ENCODE assay signal across 18 mouse cellular contexts in genomic region chr4:13286276-13286910, GRCm38 (mm10).
DNase-seq lines count a peak whose midpoint lies in the region; ATAC-seq lines count a peak whose summit lies in the region.
"Had no signal": no experiment of that assay in that cellular context is flagged by ENCODE, and none has a peak within 500 bp of the region (broad histone marks: within the 10 kb centered on the region; RNA-seq: fewer than 3 reads in every experiment).

No protein-coding gene starts in this region.

- ATAC-seq in forebrain, embryonic 15.5 days (replicated peaks) = peak; percentile 75
- no peak for ATAC-seq in forebrain, embryonic 11.5 days (replicated peaks; ENCODE audit: low FRiP score)
- ATAC-seq in hindbrain, embryonic 14.5 days (ENCODE audit: low FRiP score) = no peak
- no peak for ATAC-seq in midbrain, embryonic 14.5 days (ENCODE audit: low FRiP score, low TSS enrichment)
- ATAC-seq: intestine, postnatal 0 days had no signal

- H3K9me3 ChIP-seq in forebrain, embryonic 15.5 days = no peaks in the 10 kb centered on the region
- H3K9me3 ChIP-seq in forebrain, embryonic 11.5 days (ENCODE audit: control insufficient read depth, low read length) = no peaks in the 10 kb centered on the region
- no peaks in the 10 kb centered on the region for H3K9me3 ChIP-seq in hindbrain, embryonic 14.5 days (ENCODE audit: control insufficient read depth, low read length)
- H3K9me3 ChIP-seq in midbrain, embryonic 14.5 days (ENCODE audit: control insufficient read depth, low read length) = no peaks in the 10 kb centered on the region
- H3K9me3 ChIP-seq: G1E; heart, embryonic 10.5 days; lung, embryonic 15.5 days had no signal

- no peaks in the 10 kb centered on the region for H3K36me3 ChIP-seq in forebrain, embryonic 15.5 days
- H3K36me3 ChIP-seq in forebrain, embryonic 11.5 days (ENCODE audit: control insufficient read depth, insufficient read depth, low read length) = no peaks in the 10 kb centered on the region
- no peaks in the 10 kb centered on the region for H3K36me3 ChIP-seq in hindbrain, embryonic 14.5 days (replicated peaks; ENCODE audit: control insufficient read depth, insufficient read depth)
- H3K36me3 ChIP-seq in midbrain, embryonic 14.5 days (ENCODE audit: control insufficient read depth, insufficient read depth, low read length) = no peaks in the 10 kb centered on the region
- H3K36me3 ChIP-seq: G1E; heart, embryonic 10.5 days; lung, embryonic 15.5 days had no signal

- H3K4me3 ChIP-seq in forebrain, embryonic 15.5 days = no peak overlapping the region
- no peak overlapping the region for H3K4me3 ChIP-seq in forebrain, embryonic 11.5 days (ENCODE audit: low read depth, low read length)
- H3K4me3 ChIP-seq in hindbrain, embryonic 14.5 days (replicated peaks; ENCODE audit: low read length) = no peak overlapping the region
- no peak overlapping the region for H3K4me3 ChIP-seq in midbrain, embryonic 14.5 days (replicated peaks; ENCODE audit: low read depth, low read length)
- H3K4me3 ChIP-seq: erythroblast, embryonic 14.5 days; heart, embryonic 10.5 days; lung, embryonic 15.5 days had no signal

- no peak for DNase-seq in forebrain, embryonic 11.5 days (ENCODE audit: low spot score)
- DNase-seq in brain, adult 2 months (ENCODE audit: low read depth, low spot score) = peak; percentile 59
- peak; percentile 52 for DNase-seq in hindbrain, embryonic 14.5 days (ENCODE audit: low spot score)
- peak; percentile 47 for DNase-seq in midbrain, embryonic 14.5 days
- DNase-seq in lung, postnatal 14 days = no peak
- no peak for DNase-seq in spleen, postnatal 36 days (ENCODE audit: low spot score in 2 of 2)
- DNase-seq: adrenal gland, postnatal 14 days; gastrocnemius, postnatal 10 days; kidney, postnatal 25 days; right cerebral cortex, postnatal 4 days; thymus, postnatal 14 days had no signal

- WGBS in forebrain, embryonic 15.5 days = 19% methylated on average over 7 of the region's 7 CpGs
- 53% methylated on average over 7 of the region's 7 CpGs for WGBS in forebrain, embryonic 11.5 days
- 22% methylated on average over 7 of the region's 7 CpGs for WGBS in hindbrain, embryonic 14.5 days
- WGBS in midbrain, embryonic 14.5 days = 17% methylated on average over 7 of the region's 7 CpGs

- H3K9ac ChIP-seq in forebrain, embryonic 15.5 days (replicated peaks) = no peak overlapping the region
- H3K9ac ChIP-seq in forebrain, embryonic 11.5 days (ENCODE audit: low read length) = no peak overlapping the region
- no peak overlapping the region for H3K9ac ChIP-seq in hindbrain, embryonic 14.5 days
- no peak overlapping the region for H3K9ac ChIP-seq in midbrain, embryonic 14.5 days (replicated peaks; ENCODE audit: low read length)
- H3K9ac ChIP-seq: lung, embryonic 15.5 days had no signal

- H3K27me3 ChIP-seq in forebrain, embryonic 15.5 days = no peaks in the 10 kb centered on the region
- no peaks in the 10 kb centered on the region for H3K27me3 ChIP-seq in forebrain, embryonic 11.5 days (ENCODE audit: control insufficient read depth, insufficient read depth, low read length)
- no peaks in the 10 kb centered on the region for H3K27me3 ChIP-seq in hindbrain, embryonic 14.5 days (ENCODE audit: control insufficient read depth, insufficient read depth, low read length)
- H3K27me3 ChIP-seq in midbrain, embryonic 14.5 days (ENCODE audit: control insufficient read depth, insufficient read depth, low read length) = no peaks in the 10 kb centered on the region
- H3K27me3 ChIP-seq: lung, embryonic 15.5 days had no signal

- H3K4me1 ChIP-seq in forebrain, embryonic 15.5 days = peaks cover 23% of the 10 kb centered on the region
- no peaks in the 10 kb centered on the region for H3K4me1 ChIP-seq in forebrain, embryonic 11.5 days (replicated peaks; ENCODE audit: control insufficient read depth, insufficient read depth, low read length)
- no peaks in the 10 kb centered on the region for H3K4me1 ChIP-seq in hindbrain, embryonic 14.5 days (replicated peaks; ENCODE audit: control insufficient read depth, insufficient read depth, low read length)
- H3K4me1 ChIP-seq in midbrain, embryonic 14.5 days (ENCODE audit: control insufficient read depth, insufficient read depth, low read length) = peaks cover 12% of the 10 kb centered on the region; the same call in 1 of the 2 replicates
- H3K4me1 ChIP-seq: heart, embryonic 10.5 days; lung, embryonic 15.5 days had no signal

- H3K27ac ChIP-seq in forebrain, embryonic 15.5 days (replicated peaks) = peak overlapping the region; percentile 52
- no peak overlapping the region for H3K27ac ChIP-seq in forebrain, embryonic 11.5 days (ENCODE audit: low read depth, low read length)
- H3K27ac ChIP-seq in hindbrain, embryonic 14.5 days = no peak overlapping the region
- H3K27ac ChIP-seq in midbrain, embryonic 14.5 days (replicated peaks; ENCODE audit: low read depth, low read length) = no peak overlapping the region
- H3K27ac ChIP-seq: heart, embryonic 10.5 days; lung, embryonic 15.5 days had no signal

- H3K4me2 ChIP-seq in forebrain, embryonic 15.5 days (replicated peaks) = no peak overlapping the region
- H3K4me2 ChIP-seq in forebrain, embryonic 11.5 days (ENCODE audit: low read depth, low read length, severe bottlenecking) = no peak overlapping the region
- H3K4me2 ChIP-seq in hindbrain, embryonic 14.5 days (replicated peaks) = no peak overlapping the region
- H3K4me2 ChIP-seq in midbrain, embryonic 14.5 days (ENCODE audit: low read length) = no peak overlapping the region
- H3K4me2 ChIP-seq: liver, embryonic 11.5 days; lung, embryonic 15.5 days had no signal

Comparison
In these comparisons a context has a peak if more than half of its experiments do, and no peak if none do; other contexts are left out.
1. DNase-seq: peak in brain, adult 2 months (single experiment), hindbrain, embryonic 14.5 days (single experiment) and midbrain, embryonic 14.5 days (single experiment); none in forebrain, embryonic 11.5 days (single experiment), lung, postnatal 14 days (single experiment) and spleen, postnatal 36 days (0 of 2).